Mouse (Mus musculus) heart, postnatal 0 days (tissue): ENCODE data around the gene Amz2.

Experiments used
- CTCF ChIP-seq: IDR thresholded peaks from 2 replicates; pipeline ENCODE4 v1.5.1; 2016; ENCODE audit warnings: antibody characterized with exemption, control low read depth, low read depth
- EP300 ChIP-seq: IDR thresholded peaks from 2 replicates; pipeline ENCODE4 v1.6.1; 2016; ENCODE audit warnings: antibody characterized with exemption, low read depth

DNA sequence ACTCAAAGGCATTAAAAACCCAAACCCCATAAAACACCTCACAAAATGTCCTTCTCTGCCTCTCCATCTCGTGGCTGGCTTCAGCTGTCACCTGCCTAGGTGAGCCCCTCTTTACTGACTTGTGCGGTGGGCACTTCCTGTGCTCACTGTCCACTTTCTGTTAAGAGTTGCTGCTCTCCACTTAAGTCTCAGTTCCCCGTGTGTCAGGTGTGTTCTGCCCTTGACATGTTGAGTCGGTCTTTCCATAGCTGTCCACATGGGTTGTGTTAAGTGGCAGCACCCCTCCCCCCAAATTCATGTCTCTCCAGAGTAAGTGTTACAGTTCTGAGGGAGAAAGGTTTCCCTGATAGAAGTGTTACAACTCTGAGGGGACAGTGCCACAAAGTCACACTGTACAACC, 66.1 kb downstream of the Amz2 start:
- no peak for TF ChIP-seq CTCF
- TF ChIP-seq EP300, result no peak
